Mouse (Mus musculus) neural tube, postnatal 0 days (tissue): Measurements from ENCODE around the gene Tollip. TPM values are rescaled to one million over a fixed set of nuclear protein-coding genes. Genes with fewer than 3 reads are reported as not detected.

Experiments
- polyA plus RNA-seq: library from polyadenylated mRNA; unstranded; fragments of >200 nt; fragmentation: Nextera tagmentation; extraction: Ambion mirVana; gene quantifications from 2 replicates; pipeline ENCODE4 v1.2.1, GENCODE M21; 2015

Tollip gene
- 61.3 and 69.3 TPM in 2 replicates for polyA plus RNA-seq

DNA sequence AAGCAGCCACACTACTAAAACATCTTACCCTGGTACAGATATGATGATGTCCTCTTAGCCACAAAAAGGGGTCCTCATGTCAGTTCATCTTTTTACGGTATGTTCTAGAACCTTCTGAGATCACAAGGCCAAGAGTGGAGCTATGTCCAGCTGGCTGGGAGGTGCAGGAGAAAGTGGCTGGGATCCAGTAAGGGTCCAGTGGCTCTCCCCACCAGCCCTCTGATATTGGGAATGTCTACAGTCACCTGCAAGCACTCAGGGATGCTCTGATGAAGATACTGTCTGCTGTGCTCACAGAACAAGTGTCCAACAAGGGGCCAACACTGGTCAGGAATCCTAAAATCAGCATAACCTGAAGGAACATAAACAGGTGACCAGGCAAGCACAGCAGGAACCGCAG, at the start of gene Tollip:
Gene Tollip, minus strand, starts transcription at position 101 of the 400 bp plus-strand sequence.

DNA sequence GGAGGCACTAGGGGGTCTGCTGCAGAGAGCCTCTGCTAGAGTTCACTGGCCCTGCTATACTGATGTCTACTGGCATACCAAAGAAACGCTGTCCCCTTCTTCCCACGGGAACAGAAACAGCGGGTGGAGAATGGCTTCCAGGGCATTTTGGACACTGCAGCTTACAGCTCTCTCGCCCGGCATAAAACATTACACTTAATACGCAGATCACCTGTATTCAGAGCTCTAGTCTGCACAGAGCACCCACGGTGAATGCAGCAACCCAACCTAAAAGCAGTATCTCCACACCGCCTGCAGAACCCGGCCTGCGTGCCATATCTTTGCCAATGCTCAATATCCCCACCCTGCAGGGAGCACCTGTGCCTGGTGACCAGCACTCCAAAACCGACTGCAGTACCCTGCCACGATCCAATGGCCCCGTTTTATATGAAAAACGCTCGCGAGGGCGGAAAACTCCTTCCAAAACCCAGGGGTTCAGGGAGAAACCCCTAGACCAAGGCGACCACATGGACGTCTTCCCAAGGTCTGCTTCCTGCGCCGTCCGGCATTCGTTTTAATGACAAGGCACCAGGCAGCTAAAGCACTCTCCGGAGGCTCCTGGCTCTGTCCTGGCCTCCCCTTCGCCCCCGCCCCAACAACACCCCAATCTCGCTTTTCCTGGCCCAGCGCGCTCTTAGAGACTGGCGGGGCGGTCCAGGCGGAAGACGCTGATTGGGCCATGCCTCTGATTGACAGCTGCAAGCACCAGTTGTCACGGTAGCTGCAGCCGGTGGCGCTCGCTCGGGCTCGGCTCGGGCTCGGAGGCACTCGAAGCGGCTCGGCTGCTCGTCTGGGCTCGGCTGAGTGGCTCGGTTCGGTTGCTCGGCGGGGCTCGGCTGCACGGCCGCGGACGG, 30.8 kb upstream of the Tollip start, which contains the start of gene Brsk2:
Gene Brsk2, plus strand, starts transcription at position 846 of the 893 bp plus-strand sequence.

DNA sequence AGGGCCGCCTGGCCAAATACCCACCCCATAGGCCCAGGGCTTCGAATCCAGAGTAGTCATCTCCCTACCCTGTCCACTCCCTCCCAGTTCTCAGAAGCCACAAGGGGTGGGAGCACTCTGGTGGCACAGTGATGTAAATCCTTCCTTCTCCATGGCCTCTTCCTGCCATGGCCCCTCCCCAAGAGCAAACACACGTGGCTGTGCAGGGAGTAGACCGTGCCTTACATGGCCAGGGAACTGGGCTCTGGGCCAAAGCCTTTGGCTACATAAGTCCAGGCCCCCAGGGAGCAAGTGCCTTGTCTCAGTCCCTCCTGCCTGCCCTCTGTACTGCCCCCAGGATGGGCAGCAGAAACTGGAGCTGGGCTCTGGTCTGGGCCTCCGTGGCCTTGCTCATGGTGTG, 79.5 kb downstream of the Tollip start, which contains the start of gene Muc5b:
Gene Muc5b, plus strand, starts transcription at position 292 of the 400 bp plus-strand sequence.

Other genes starting within 250 kb of the Tollip start
- gene Muc2, start 228.2 kb downstream of the Tollip start, polyA plus RNA-seq: 0.32 and 0.65 TPM in 2 replicates
- not detected in 2 replicates for gene Muc5ac, start 129.5 kb downstream of the Tollip start, polyA plus RNA-seq
- gene Muc5b, start 79.4 kb downstream of the Tollip start, polyA plus RNA-seq: 0.01 TPM in 1 of 2 replicates, not detected in the other
- 20.1 and 22.0 TPM in 2 replicates for gene Brsk2, start 31.2 kb upstream of the Tollip start, polyA plus RNA-seq
- gene Mob2, start 142.6 kb upstream of the Tollip start, polyA plus RNA-seq: 42.3 and 44.3 TPM in 2 replicates
- gene Dusp8, start 177.3 kb upstream of the Tollip start, polyA plus RNA-seq: 122 and 126 TPM in 2 replicates
- not detected in 2 replicates for gene Gm45618, start 202.2 kb upstream of the Tollip start, polyA plus RNA-seq
- gene Gm39115, start 217.5 kb upstream of the Tollip start, polyA plus RNA-seq: not detected in 2 replicates
- not detected in 2 replicates for gene Gm45337, start 226.1 kb upstream of the Tollip start, polyA plus RNA-seq
- gene Gm29735, start 238.6 kb upstream of the Tollip start, polyA plus RNA-seq: not detected in 2 replicates
- gene Gm4553, start 247.2 kb upstream of the Tollip start, polyA plus RNA-seq: not detected in 2 replicates